Mouse (Mus musculus) limb, embryonic 13.5 days (tissue): ENCODE results near the gene Fam189a1. TPM values are rescaled to one million over a fixed set of nuclear protein-coding genes. Genes with fewer than 3 reads are reported as not detected.

Experiments
- ATAC-seq: fragments of 200-750 bp; cut with Nextera tagmentation; 2 replicates; pipeline ENCODE4 v1.8.0; 2017; ENCODE audit warnings: low read depth, moderate number of reproducible peaks, moderate TSS enrichment; ENCODE audit not compliant: low FRiP score
- H3K27ac ChIP-seq: fragments of 300-500 bp; sonication (generic); 2 replicates; pipeline ENCODE4 v1.5.1; 2015; ENCODE audit warnings: inconsistent platforms, mild to moderate bottlenecking, moderate library complexity
- H3K27me3 ChIP-seq: fragments of 300-500 bp; sonication (generic); 2 replicates; pipeline ENCODE4 v1.6.1; 2015; ENCODE audit warnings: mild to moderate bottlenecking, inconsistent platforms
- H3K36me3 ChIP-seq: fragments of 300-500 bp; sonication (generic); 2 replicates; pipeline ENCODE4 v1.6.1; 2015; ENCODE audit warnings: inconsistent platforms, mild to moderate bottlenecking, moderate library complexity
- H3K4me1 ChIP-seq: fragments of 300-500 bp; sonication (generic); 2 replicates; pipeline ENCODE4 v1.6.1; 2015; ENCODE audit warnings: inconsistent platforms
- H3K4me2 ChIP-seq: fragments of 300-500 bp; sonication (generic); replicated peaks from 2 replicates; pipeline ENCODE4 v1.6.1; 2015; ENCODE audit warnings: inconsistent platforms, mild to moderate bottlenecking, moderate library complexity
- H3K4me3 ChIP-seq: fragments of 300-500 bp; sonication (generic); 2 replicates; pipeline ENCODE4 v1.5.1; 2015; ENCODE audit warnings: moderate library complexity, mild to moderate bottlenecking, inconsistent platforms
- H3K9ac ChIP-seq: fragments of 300-500 bp; sonication (generic); 2 replicates; pipeline ENCODE4 v1.6.1; 2015; ENCODE audit warnings: mild to moderate bottlenecking, inconsistent platforms
- H3K9me3 ChIP-seq: fragments of 300-500 bp; sonication (generic); 2 replicates; pipeline ENCODE4 v1.6.1; 2016; ENCODE audit warnings: inconsistent platforms
- WGBS: fragments of 180-500 bp; shearing (Covaris S2); methylation state at CpG from one replicate; pipeline ENCODE4 v1.1.7; 2015; 5-methylcytosine and 5-hydroxymethylcytosine counted together
- polyA plus RNA-seq: library from polyadenylated mRNA; unstranded; fragments of >200 nt; fragmentation: Nextera tagmentation; extraction: Ambion mirVana; gene quantifications from 2 replicates; pipeline ENCODE4 v1.2.1, GENCODE M21; 2015

Gene Fam189a1
- polyA plus RNA-seq, 1 experiment from 2014 or later, result 3.3 TPM

DNA sequence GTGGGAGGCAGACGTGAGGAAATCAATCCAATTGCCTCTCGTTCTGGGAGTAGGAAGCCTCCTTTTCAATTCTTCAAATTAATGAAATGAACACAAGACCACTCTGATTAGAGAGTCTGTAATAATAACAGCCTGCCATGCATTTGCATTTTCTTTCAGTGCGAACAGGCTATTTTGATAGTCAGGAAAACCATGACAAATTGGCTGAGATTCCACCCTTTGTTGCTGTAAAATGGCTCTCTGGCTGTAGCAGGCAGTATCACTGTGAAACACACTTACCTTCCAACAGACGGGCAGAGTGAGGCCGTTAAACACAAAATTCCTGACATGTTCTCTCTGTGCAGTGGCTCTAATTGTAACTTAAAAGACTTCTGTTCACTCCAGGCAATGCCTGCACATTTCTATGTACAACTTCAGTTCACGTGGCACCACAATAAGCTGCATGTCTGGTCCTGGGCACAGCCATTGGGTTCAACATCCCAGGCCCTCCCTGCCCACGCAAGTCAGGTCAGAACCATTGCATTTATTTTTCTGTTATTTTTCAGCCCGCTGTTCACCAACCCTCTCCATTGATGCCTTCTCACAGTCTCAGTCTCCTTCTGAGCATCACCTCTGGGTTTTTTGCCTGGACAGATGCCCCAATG is 138.2 kb downstream of the Fam189a1 start:
- no peak overlapping the region for H3K4me3 ChIP-seq
- 62% methylated on average over 8 of the region's 8 CpGs for WGBS
- 0 out of 2 replicates have a peak, but pooled peaks cover 3% of the 10 kb centered on the region for H3K4me1 ChIP-seq
- no peaks in the 10 kb centered on the region for H3K36me3 ChIP-seq
- H3K27me3 ChIP-seq, result no peaks in the 10 kb centered on the region
- ATAC-seq, result no peak
- H3K27ac ChIP-seq, result no peak overlapping the region
- no peak overlapping the region for H3K9ac ChIP-seq
- H3K9me3 ChIP-seq, result no peaks in the 10 kb centered on the region
- H3K4me2 ChIP-seq, result no peak overlapping the region

- H3K36me3 ChIP-seq, result no peaks in the 10 kb centered on the region
- ATAC-seq, result no peak
- H3K27me3 ChIP-seq, result no peaks in the 10 kb centered on the region
- no peak overlapping the region for H3K9ac ChIP-seq
- no peak overlapping the region for H3K27ac ChIP-seq
- no peaks in the 10 kb centered on the region for H3K9me3 ChIP-seq
- 0 out of 2 replicates have a peak, but pooled peaks cover 3% of the 10 kb centered on the region for H3K4me1 ChIP-seq
- no peak overlapping the region for H3K4me2 ChIP-seq
- no peak overlapping the region for H3K4me3 ChIP-seq
- 64% methylated on average over 5 of the region's 5 CpGs for WGBS
Measured at GRCm38 (mm10) chr7:65017348-65017747, 139.0 kb downstream of the Fam189a1 start.

DNA sequence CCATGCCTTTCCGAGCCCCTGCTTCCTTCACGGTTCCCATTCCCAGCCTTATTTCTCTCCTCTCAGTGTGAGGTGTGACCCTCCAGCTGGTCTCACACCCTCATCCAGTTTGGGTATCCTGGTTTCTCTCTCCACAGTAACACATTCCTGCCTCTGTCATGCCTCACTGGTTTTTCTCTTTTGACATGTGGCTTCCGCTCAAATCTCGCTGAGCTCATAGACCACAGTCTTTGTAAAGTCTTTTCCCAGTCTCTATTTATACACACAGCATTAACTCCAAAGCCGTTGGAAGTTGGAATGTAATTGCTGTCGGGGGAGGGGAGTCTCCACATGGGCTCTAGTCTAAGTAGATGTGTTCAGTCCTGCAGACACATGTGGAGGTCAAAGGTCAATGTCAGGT is 145.2 kb downstream of the Fam189a1 start:
- Histone ChIP-seq H3K4me3 (no peak overlapping the region), H3K4me1 (peaks cover 9% of the 10 kb centered on the region; the same call in 1 of the 2 replicates), H3K9ac (no peak overlapping the region), H3K9me3 (no peaks in the 10 kb centered on the region), H3K27me3 (no peaks in the 10 kb centered on the region), H3K4me2 (no peak overlapping the region), H3K27ac (no peak overlapping the region), H3K36me3 (no peaks in the 10 kb centered on the region)
- peak; percentile 67; the same call in 1 of the 2 replicates for ATAC-seq
- WGBS, result 39% methylated on average over 6 of the region's 6 CpGs

GRCm38 (mm10) chr7:65010275-65010674 is 146.1 kb downstream of the Fam189a1 start:
- H3K4me1 ChIP-seq, result peaks cover 9% of the 10 kb centered on the region; the same call in 1 of the 2 replicates
- H3K4me2 ChIP-seq, result no peak overlapping the region
- no peak overlapping the region for H3K9ac ChIP-seq
- no peak overlapping the region for H3K4me3 ChIP-seq
- no peaks in the 10 kb centered on the region for H3K36me3 ChIP-seq
- H3K27ac ChIP-seq, result no peak overlapping the region
- H3K27me3 ChIP-seq, result no peaks in the 10 kb centered on the region
- 71% methylated on average over 6 of the region's 6 CpGs for WGBS
- no peaks in the 10 kb centered on the region for H3K9me3 ChIP-seq
- ATAC-seq, result no peak

DNA sequence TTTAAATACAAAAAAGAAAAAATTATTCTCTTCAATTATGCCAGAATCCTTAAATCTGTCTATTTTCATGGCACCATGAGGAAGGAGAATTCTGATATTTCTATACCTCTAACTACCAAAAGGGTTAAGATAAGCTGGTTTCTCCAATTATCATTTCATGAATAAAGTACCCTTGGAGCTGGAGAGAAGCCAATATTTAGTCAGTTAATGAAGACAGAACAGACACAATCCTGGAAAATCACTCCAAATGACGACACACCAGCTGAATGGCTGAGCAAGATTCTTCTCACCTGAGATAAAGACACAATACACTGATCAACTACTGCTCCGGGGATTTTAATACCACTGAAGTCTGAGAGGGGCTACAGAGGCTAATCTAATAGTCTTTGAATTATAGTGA is 150.6 kb downstream of the Fam189a1 start:
- WGBS, result 83% methylated on average over 2 of the region's 2 CpGs
- Histone ChIP-seq H3K4me1 (no peaks in the 10 kb centered on the region), H3K4me2 (no peak overlapping the region), H3K4me3 (no peak overlapping the region), H3K9ac (no peak overlapping the region), H3K36me3 (no peaks in the 10 kb centered on the region), H3K27me3 (no peaks in the 10 kb centered on the region), H3K27ac (no peak overlapping the region), H3K9me3 (no peaks in the 10 kb centered on the region)
- no peak for ATAC-seq

- no peaks in the 10 kb centered on the region for H3K9me3 ChIP-seq
- ATAC-seq, result peak; percentile 36; the same call in 1 of the 2 replicates
- 45% methylated on average over 4 of the region's 4 CpGs for WGBS
- peaks cover 10% of the 10 kb centered on the region; the same call in 1 of the 2 replicates for H3K4me1 ChIP-seq
- no peak overlapping the region for H3K4me2 ChIP-seq
- no peaks in the 10 kb centered on the region for H3K27me3 ChIP-seq
- H3K9ac ChIP-seq, result no peak overlapping the region
- H3K27ac ChIP-seq, result no peak overlapping the region
- H3K36me3 ChIP-seq, result no peaks in the 10 kb centered on the region
- no peak overlapping the region for H3K4me3 ChIP-seq
Measured at GRCm38 (mm10) chr7:64999718-65000214, 156.6 kb downstream of the Fam189a1 start.

DNA sequence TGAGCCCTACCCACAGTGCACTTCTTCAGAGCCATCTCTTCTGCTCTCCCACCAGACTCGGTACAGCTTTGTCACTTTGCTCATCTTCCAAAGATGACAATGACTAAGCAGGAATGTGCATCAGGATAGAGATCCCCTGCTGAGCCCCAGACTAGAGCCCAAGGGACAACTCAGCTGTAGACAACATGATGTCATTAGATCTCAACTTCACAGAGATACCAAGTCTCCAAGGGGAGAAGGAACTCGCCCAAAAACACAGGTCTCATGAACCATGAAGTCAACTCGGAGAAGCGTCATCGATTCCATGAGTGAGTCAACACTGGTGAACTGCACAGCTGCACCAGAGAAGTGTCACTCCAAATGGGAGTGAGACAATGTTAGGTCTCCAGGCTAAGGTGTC is 158.6 kb downstream of the Fam189a1 start:
- Histone ChIP-seq H3K27me3 (no peaks in the 10 kb centered on the region), H3K27ac (no peak overlapping the region), H3K9me3 (no peaks in the 10 kb centered on the region), H3K4me2 (no peak overlapping the region), H3K36me3 (no peaks in the 10 kb centered on the region), H3K4me3 (no peak overlapping the region), H3K9ac (no peak overlapping the region), H3K4me1 (peaks cover 10% of the 10 kb centered on the region; the same call in 1 of the 2 replicates)
- WGBS, result 88% methylated on average over 5 of the region's 5 CpGs
- no peak for ATAC-seq

- Histone ChIP-seq H3K36me3 (no peaks in the 10 kb centered on the region), H3K4me3 (no peak overlapping the region), H3K27ac (no peak overlapping the region), H3K4me2 (no peak overlapping the region), H3K9me3 (no peaks in the 10 kb centered on the region), H3K9ac (no peak overlapping the region), H3K27me3 (no peaks in the 10 kb centered on the region), H3K4me1 (peaks cover 10% of the 10 kb centered on the region; the same call in 1 of the 2 replicates)
- no peak for ATAC-seq
- WGBS, result 44% methylated on average over 8 of the region's 8 CpGs
Measured at GRCm38 (mm10) chr7:64995946-64996444, 160.4 kb downstream of the Fam189a1 start.

DNA sequence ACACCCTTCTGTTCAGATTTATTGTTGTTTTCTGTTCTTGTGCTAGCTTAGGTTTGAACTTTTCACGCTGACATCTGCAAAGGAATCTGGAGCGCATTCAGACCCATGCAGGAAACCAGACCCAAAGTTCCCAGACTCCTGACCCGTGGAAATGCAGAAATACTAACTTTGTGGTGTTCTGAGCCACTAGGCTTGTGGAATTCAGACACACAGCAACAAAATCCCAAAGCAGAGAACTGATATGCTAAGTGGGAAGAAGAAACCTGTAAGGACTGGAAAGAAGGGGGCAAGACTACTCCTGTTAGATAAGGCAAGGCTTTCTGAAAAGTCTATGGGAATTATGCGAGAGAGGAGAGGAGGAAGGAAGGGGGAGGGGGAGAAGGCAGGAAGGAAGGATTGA is 167.0 kb downstream of the Fam189a1 start:
- H3K27ac ChIP-seq, result no peak overlapping the region
- H3K4me2 ChIP-seq, result no peak overlapping the region
- ATAC-seq, result no peak
- no peaks in the 10 kb centered on the region for H3K36me3 ChIP-seq
- H3K4me1 ChIP-seq, result no peaks in the 10 kb centered on the region
- WGBS, result 68% methylated on average over 4 of the region's 4 CpGs
- no peaks in the 10 kb centered on the region for H3K27me3 ChIP-seq
- H3K9ac ChIP-seq, result no peak overlapping the region
- H3K9me3 ChIP-seq, result no peaks in the 10 kb centered on the region
- H3K4me3 ChIP-seq, result no peak overlapping the region

DNA sequence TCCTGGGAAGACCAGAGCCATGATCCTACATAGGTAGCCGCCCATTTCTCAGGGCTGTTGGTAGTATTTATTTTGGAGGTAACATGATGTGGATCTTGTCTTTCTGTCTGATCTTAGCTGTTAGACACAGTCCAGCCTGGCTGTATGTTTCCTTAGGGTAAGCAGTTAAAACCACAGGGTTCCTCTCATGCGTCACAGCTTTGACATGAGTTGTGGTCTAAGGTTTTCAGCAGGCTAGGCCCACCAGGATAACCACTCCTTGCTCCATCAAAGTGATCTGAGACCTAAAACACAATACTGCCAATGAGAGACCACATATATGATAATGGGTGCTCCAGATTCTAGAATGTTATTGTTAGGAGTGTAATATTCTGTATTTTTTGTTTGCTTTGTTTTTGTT is 168.4 kb downstream of the Fam189a1 start:
- Histone ChIP-seq H3K9ac (no peak overlapping the region), H3K36me3 (no peaks in the 10 kb centered on the region), H3K4me1 (no peaks in the 10 kb centered on the region), H3K4me2 (no peak overlapping the region), H3K9me3 (no peaks in the 10 kb centered on the region), H3K4me3 (no peak overlapping the region), H3K27me3 (no peaks in the 10 kb centered on the region), H3K27ac (no peak overlapping the region)
- 83% methylated on average over 2 of the region's 2 CpGs for WGBS
- no peak for ATAC-seq

GRCm38 (mm10) chr7:64984468-64985120 is 171.8 kb downstream of the Fam189a1 start:
- Histone ChIP-seq H3K27me3 (no peaks in the 10 kb centered on the region), H3K4me2 (no peak overlapping the region), H3K4me1 (no peaks in the 10 kb centered on the region), H3K27ac (no peak overlapping the region), H3K9me3 (no peaks in the 10 kb centered on the region), H3K36me3 (no peaks in the 10 kb centered on the region), H3K4me3 (no peak overlapping the region), H3K9ac (no peak overlapping the region)
- 90% methylated on average over 22 of the region's 22 CpGs for WGBS
- ATAC-seq, result no peak

DNA sequence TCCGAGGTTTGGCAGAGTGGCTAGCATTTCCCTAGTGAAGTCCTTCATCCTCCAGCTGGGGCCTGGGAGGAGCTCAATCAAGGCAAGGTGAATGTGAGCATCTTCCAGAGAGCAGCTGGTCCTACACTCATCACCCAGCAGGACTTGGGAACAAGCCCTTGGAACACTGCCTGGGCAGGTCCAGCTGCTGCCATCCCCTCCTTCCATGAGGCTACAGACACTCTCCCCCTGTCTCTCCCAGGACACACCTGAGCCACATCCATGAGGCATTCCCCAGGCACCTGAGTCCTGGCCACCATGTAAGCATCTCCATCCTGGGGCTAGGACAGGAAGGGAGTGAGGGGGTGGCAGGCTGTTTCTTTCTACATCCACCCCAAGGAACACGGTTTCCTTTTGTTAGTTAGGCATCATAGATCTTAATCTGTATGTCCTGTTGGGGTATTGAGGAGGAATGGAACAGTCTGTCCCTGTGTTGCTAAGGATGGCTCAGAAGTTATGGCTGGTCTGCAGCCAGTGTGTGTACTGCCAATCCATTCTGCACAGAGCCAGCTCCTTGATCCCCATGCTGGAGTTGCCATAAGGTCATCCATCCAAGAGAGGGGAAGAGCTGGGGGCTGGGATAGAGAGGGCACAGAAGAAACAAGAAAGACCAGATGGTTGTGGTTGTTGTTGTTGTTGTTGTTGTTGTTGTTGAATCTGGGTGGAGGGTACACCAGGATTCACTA is 174.7 kb downstream of the Fam189a1 start:
- H3K4me1 ChIP-seq, result no peaks in the 10 kb centered on the region
- no peaks in the 10 kb centered on the region for H3K27me3 ChIP-seq
- no peaks in the 10 kb centered on the region for H3K9me3 ChIP-seq
- 62% methylated on average over 2 of the region's 2 CpGs for WGBS
- no peak overlapping the region for H3K9ac ChIP-seq
- no peak overlapping the region for H3K27ac ChIP-seq
- no peak overlapping the region for H3K4me3 ChIP-seq
- ATAC-seq, result no peak
- no peak overlapping the region for H3K4me2 ChIP-seq
- no peaks in the 10 kb centered on the region for H3K36me3 ChIP-seq
